Mouse (Mus musculus) lung, embryonic 14.5 days (tissue): Measurements from ENCODE around the gene Cst7. TPM values are rescaled to one million over a fixed set of nuclear protein-coding genes. Genes with fewer than 3 reads are reported as not detected.
"Not testable (repeated sequence)": the region's sequence is repeated elsewhere in the genome, so short reads cannot be mapped to it uniquely, and the experiment has no call there.

ENCODE experiments used
- ATAC-seq: fragments of 200-750 bp; cut with Nextera tagmentation; 2 replicates; pipeline ENCODE4 v1.8.0; 2017; ENCODE audit warnings: mild to moderate bottlenecking, moderate TSS enrichment, moderate library complexity; ENCODE audit not compliant: insufficient read depth
- DNase-seq: peaks from one replicate; pipeline ENCODE4 v3.0.0-alpha.2; 2015
- H3K27ac ChIP-seq: fragments of 300-500 bp; sonication (generic); 2 replicates; pipeline ENCODE4 v1.5.1; 2014; ENCODE audit warnings: low read depth, mild to moderate bottlenecking, moderate library complexity
- H3K27me3 ChIP-seq: fragments of 300-500 bp; sonication (generic); 2 replicates; pipeline ENCODE4 v1.6.1; 2014; ENCODE audit warnings: low read length, control low read depth; ENCODE audit not compliant: insufficient read depth
- H3K36me3 ChIP-seq: fragments of 300-500 bp; sonication (generic); 2 replicates; pipeline ENCODE4 v1.6.1; 2014; ENCODE audit warnings: control low read depth; ENCODE audit not compliant: insufficient read depth
- H3K4me1 ChIP-seq: fragments of 300-500 bp; sonication (generic); 2 replicates; pipeline ENCODE4 v1.6.1; 2014; ENCODE audit warnings: antibody characterized with exemption, control low read depth; ENCODE audit not compliant: insufficient read depth
- H3K4me2 ChIP-seq: fragments of 300-500 bp; sonication (generic); 2 replicates; pipeline ENCODE4 v1.6.1; 2014; ENCODE audit warnings: mild to moderate bottlenecking
- H3K4me3 ChIP-seq: fragments of 300-500 bp; sonication (generic); 2 replicates; pipeline ENCODE4 v1.5.1; 2014; ENCODE audit warnings: low read depth, low read length
- H3K9ac ChIP-seq: fragments of 300-500 bp; sonication (generic); 2 replicates; pipeline ENCODE4 v1.6.1; 2014
- H3K9me3 ChIP-seq: fragments of 300-500 bp; sonication (generic); 2 replicates; pipeline ENCODE4 v1.6.1; 2016; ENCODE audit warnings: low read depth, low read length, control low read depth
- CTCF ChIP-seq: IDR thresholded peaks from 2 replicates; pipeline ENCODE4 v1.5.1; 2016; ENCODE audit warnings: antibody characterized with exemption, low read depth
- WGBS: fragments of 180-500 bp; shearing (Covaris S2); extraction: QIAGEN DNeasy Blood & Tissue Kit; methylation state at CpG from one replicate; pipeline ENCODE4 v1.1.7; 2014; 5-methylcytosine and 5-hydroxymethylcytosine counted together
- polyA plus RNA-seq: library from polyadenylated mRNA; unstranded; fragments of >200 nt; fragmentation: Nextera tagmentation; extraction: Ambion mirVana; gene quantifications from 2 replicates; pipeline ENCODE4 v1.2.1, GENCODE M21; 2014

Gene Cst7
- polyA plus RNA-seq: 0.32 and 0.39 TPM in 2 replicates

DNA sequence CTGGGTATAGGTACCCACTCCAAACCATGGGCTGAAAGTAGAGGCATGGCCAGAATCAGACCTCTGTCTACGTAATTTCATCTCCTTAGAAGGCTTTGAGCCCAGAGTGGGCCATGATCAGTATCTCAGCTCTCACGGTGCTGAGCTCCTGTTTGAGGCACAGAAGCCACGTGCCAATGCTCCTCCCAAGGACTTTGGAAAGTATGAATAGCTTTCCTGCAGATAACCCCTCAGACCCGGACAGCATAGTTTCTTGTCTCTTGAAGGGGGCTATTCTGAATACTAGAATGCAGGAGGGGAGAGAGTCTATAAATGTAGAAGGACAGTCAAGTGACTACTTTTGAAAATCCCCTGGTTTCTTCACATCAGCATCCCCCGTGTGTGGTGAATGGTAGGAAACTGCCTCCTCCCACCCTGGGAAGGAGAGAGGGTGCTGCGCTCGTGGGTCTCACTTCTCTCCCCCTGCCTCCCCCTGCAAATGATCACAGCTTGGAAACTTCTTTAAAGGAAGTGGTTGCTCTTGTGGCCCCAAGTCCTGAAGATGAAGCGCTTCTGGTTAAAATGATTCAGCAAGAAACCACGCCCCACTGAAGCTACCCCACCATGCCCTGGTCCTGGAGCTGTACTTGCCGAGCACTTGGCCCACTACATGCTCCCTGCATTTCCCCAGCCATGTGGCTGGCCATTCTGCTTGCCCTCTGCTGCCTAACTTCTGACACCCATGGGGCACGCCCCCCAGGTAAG, at the start of gene Cst7:
Cst7 (plus strand) TSS at position 569 of the 744 bp plus-strand sequence.
- H3K9me3 ChIP-seq: no peaks in the 10 kb centered on the region
- 63% methylated on average over 11 of the region's 11 CpGs for WGBS
- ATAC-seq (no peak), DNase-seq (no peak)
- no peaks in the 10 kb centered on the region for H3K4me1 ChIP-seq
- no peak for TF ChIP-seq CTCF
- no peak within 1 kb of the TSS for H3K27ac ChIP-seq
- H3K4me3 ChIP-seq: no peak within 1 kb of the TSS
- H3K36me3 ChIP-seq: no peaks in the 10 kb centered on the region
- H3K27me3 ChIP-seq: no peaks in the 10 kb centered on the region
- no peak within 1 kb of the TSS for H3K4me2 ChIP-seq
- no peak within 1 kb of the TSS for H3K9ac ChIP-seq

DNA sequence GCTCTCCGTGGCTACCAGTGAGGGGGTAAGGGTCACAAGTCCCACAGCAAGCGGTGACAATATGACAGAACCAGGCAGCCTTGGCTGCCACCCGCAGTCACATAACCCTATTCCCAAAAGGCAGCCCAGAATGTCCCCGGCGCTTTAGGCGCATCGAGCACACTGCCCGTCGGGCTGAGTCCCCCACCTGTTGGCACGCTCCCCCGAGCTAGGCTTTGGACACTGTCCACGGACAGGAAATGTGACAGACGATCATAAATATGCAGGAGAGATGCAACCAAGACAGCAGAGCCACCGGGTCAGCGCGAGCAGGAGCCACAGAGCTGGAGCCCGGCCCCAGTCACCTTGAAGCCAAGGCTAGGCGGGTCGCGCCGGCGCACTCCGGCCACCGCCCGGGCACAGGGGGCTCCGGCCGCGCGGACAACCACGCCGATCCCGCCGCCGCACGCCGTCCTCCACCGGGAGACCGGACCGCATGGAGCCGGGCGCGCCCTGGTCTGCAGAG, 44.5 kb upstream of the Cst7 start:
- WGBS: 4% methylated on average over 42 of the region's 42 CpGs
- no peaks in the 10 kb centered on the region for H3K36me3 ChIP-seq
- peak overlapping the region; percentile 63 for H3K4me2 ChIP-seq
- H3K27me3 ChIP-seq: peaks cover 15% of the 10 kb centered on the region
- H3K9me3 ChIP-seq: no peaks in the 10 kb centered on the region
- H3K27ac ChIP-seq: no peak overlapping the region
- peak overlapping the region; percentile 52 for H3K9ac ChIP-seq
- no peak for TF ChIP-seq CTCF
- DNase-seq (peak; percentile 10), ATAC-seq (no peak; the same call in 1 of the 2 replicates)
- H3K4me3 ChIP-seq: peak overlapping the region; percentile 35
- H3K4me1 ChIP-seq: no peaks in the 10 kb centered on the region

DNA sequence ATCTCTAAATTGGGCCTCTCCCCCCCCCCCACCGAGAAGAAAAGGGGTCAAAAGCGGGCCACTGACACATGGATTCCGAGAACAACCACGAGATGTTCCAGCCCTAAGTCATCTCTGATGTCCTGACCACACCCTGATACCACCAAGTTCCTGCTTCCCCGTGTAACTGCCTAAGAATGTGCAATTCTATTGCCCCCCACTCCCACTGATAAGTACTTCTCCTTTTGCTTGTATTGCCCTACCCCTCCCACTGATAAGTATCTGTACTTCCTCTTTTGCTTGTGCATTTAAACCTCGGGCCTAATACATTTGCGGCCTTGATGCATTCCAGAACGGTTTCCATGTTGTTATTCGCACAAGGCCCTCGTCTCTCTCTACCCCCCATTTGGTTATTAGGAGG, 20.6 kb upstream of the Cst7 start:
- DNase-seq, H3K36me3 ChIP-seq, H3K27ac ChIP-seq, H3K4me2 ChIP-seq, H3K9me3 ChIP-seq, H3K9ac ChIP-seq, ATAC-seq, H3K4me1 ChIP-seq, H3K4me3 ChIP-seq, H3K27me3 ChIP-seq: not testable (repeated sequence)
- 74% methylated on average over 10 of the region's 10 CpGs for WGBS

DNA sequence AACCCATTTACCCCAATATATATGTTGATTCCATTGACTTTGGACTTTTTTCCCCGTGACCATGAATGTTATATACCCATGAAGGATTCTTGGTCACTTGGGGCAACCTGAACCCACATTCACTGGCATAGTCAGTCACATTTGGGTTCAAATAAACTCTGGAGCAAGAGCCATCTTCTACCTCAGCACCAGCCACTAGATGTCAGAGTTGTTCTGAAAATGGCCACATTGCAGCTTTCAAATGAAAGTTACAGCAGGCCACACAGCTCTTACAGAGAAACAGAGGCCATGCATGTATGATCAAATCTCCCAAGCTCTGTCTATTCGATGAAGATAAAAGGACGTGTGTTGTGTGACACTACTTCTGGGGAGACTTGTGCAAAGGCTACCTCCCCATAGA, 11.6 kb upstream of the Cst7 start:
- WGBS: 52% methylated on average over 3 of the region's 3 CpGs

DNA sequence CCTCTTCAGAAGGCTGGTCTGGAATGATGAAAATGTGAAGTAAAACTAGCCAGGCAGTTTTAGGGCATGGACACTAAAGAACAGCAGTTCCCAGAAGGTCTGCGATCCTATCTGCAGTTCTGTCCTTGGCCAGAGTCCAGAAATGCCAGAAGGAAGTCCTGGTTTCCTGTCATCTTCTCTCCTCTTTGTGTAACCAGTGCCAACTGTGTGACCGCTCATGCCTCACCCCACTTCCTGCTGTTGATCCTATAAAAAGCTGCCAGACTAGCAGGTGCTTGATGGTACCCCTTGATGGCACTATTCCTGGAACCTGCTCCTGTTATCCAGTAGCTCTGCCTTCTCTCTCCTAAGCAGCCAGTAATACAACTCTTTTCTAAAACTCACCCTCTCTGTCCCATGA, 3.2 kb upstream of the Cst7 start:
- no peak overlapping the region for H3K27ac ChIP-seq
- no peak overlapping the region for H3K4me3 ChIP-seq
- H3K27me3 ChIP-seq: no peaks in the 10 kb centered on the region
- no peak overlapping the region for H3K9ac ChIP-seq
- ATAC-seq (no peak; the same call in 1 of the 2 replicates), DNase-seq (peak; percentile 16)
- no peak overlapping the region for H3K4me2 ChIP-seq
- H3K36me3 ChIP-seq: no peaks in the 10 kb centered on the region
- TF ChIP-seq CTCF: no peak
- H3K9me3 ChIP-seq: no peaks in the 10 kb centered on the region
- 63% methylated on average over 2 of the region's 2 CpGs for WGBS
- H3K4me1 ChIP-seq: no peaks in the 10 kb centered on the region

More for the DNA sequence above, 11.6 kb upstream of the Cst7 start:
- H3K9ac ChIP-seq: no peak overlapping the region
- TF ChIP-seq CTCF: peak; percentile 57
- H3K4me2 ChIP-seq: no peak overlapping the region
- H3K27ac ChIP-seq: no peak overlapping the region
- H3K4me3 ChIP-seq: no peak overlapping the region
- DNase-seq (peak; percentile 61), ATAC-seq (0 out of 2 replicates have a peak, but pooled peaks have one; percentile 24)
- no peaks in the 10 kb centered on the region for H3K27me3 ChIP-seq
- H3K9me3 ChIP-seq: no peaks in the 10 kb centered on the region
- no peaks in the 10 kb centered on the region for H3K4me1 ChIP-seq
- no peaks in the 10 kb centered on the region for H3K36me3 ChIP-seq

DNA sequence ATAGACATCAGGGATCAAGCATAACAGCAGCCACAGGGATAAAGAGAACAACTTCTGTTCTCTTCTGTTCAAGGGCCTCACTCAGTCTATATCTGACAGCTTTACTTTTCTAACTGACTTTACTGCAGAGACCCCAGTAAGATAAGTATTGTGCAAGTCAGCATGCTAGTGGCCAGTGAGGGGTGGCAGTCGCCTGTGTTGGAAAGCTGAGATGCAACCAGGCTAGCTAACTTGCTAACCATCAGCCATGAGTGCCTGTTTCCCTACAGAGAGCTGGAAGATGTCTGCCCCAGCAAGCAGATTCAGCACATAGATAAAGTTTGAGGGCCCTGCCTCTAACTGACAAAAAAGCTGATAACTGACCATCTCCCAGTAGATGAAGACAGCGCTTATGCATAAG, 546 bp downstream of the Cst7 start:
- Histone ChIP-seq H3K36me3 (no peaks in the 10 kb centered on the region), H3K4me3 (no peak overlapping the region), H3K27me3 (no peaks in the 10 kb centered on the region), H3K4me2 (no peak overlapping the region), H3K9me3 (no peaks in the 10 kb centered on the region), H3K27ac (no peak overlapping the region), H3K4me1 (no peaks in the 10 kb centered on the region), H3K9ac (no peak overlapping the region)
- ATAC-seq: no peak
- no peak for TF ChIP-seq CTCF
- WGBS: 66% methylated on average over 2 of the region's 2 CpGs
- DNase-seq: no peak

- no peaks in the 10 kb centered on the region for H3K9me3 ChIP-seq
- ATAC-seq (no peak), DNase-seq (no peak)
- no peak overlapping the region for H3K27ac ChIP-seq
- 79% methylated on average over 3 of the region's 3 CpGs for WGBS
- no peaks in the 10 kb centered on the region for H3K36me3 ChIP-seq
- no peak overlapping the region for H3K4me2 ChIP-seq
- H3K9ac ChIP-seq: no peak overlapping the region
- no peak for TF ChIP-seq CTCF
- no peaks in the 10 kb centered on the region for H3K4me1 ChIP-seq
- H3K27me3 ChIP-seq: no peaks in the 10 kb centered on the region
- no peak overlapping the region for H3K4me3 ChIP-seq
Observed at GRCm38 (mm10) chr2:150572463-150572862, 2.2 kb downstream of the Cst7 start.
